Mouse (Mus musculus) cortical plate, adult 2 months (tissue): ENCODE measurements around the gene Glt28d2.

Source experiments
- CTCF ChIP-seq: fragments of 200-500 bp; IDR thresholded peaks from 2 replicates; pipeline ENCODE4 v1.5.1; 2011; ENCODE audit warnings: mild to moderate bottlenecking, control low read depth, low read length; ENCODE audit not compliant: insufficient read depth; ENCODE audit errors: extremely low read depth
- POLR2A ChIP-seq: fragments of 200-500 bp; IDR thresholded peaks from 2 replicates; pipeline ENCODE4 v1.6.1; 2011; ENCODE audit warnings: mild to moderate bottlenecking, low read length, control low read depth; ENCODE audit not compliant: insufficient read depth; ENCODE audit errors: extremely low read depth

- TF ChIP-seq CTCF (no peak), POLR2A (no peak)
Observed at GRCm38 (mm10) chr3:85878911-85879310, 8.4 kb downstream of the Glt28d2 start.
